Mouse (Mus musculus): ENCODE results near the gene Gmcl1. TPM values are rescaled to one million over a fixed set of nuclear protein-coding genes. Genes with fewer than 3 reads are reported as not detected.

Gmcl1 gene
- polyA plus RNA-seq, 1 experiment from 2014 or later = 11.6 TPM

GRCm38 (mm10) chr6:86750961-86751360 is 17.8 kb upstream of the Gmcl1 start:
- Histone ChIP-seq H3K9me3 (ENCODE audit: control insufficient read depth, low read length) (no peaks in the 10 kb centered on the region), H3K4me1 (replicated peaks; ENCODE audit: control insufficient read depth, insufficient read depth) (no peaks in the 10 kb centered on the region), H3K9ac (ENCODE audit: low read length) (no peak overlapping the region), H3K36me3 (ENCODE audit: control insufficient read depth, insufficient read depth, low read length) (0 out of 2 replicates have a peak, but pooled peaks cover 4% of the 10 kb centered on the region), H3K27me3 (ENCODE audit: control insufficient read depth, insufficient read depth, low read length) (no peaks in the 10 kb centered on the region), H3K27ac (replicated peaks) (no peak overlapping the region), H3K4me3 (ENCODE audit: low read depth, low read length) (no peak overlapping the region), H3K4me2 (replicated peaks; ENCODE audit: low read depth) (no peak overlapping the region)
- ATAC-seq (ENCODE audit: low FRiP score, low TSS enrichment) (no peak), DNase-seq (ENCODE audit: low spot score) (no peak)
- 94% methylated on average over 4 of the region's 4 CpGs for WGBS
- no peak for TF ChIP-seq CTCF (IDR thresholded peaks at IDR 0.05; ENCODE audit: low read depth)

GRCm38 (mm10) chr6:86749817-86750216 is 16.6 kb upstream of the Gmcl1 start:
- ATAC-seq (ENCODE audit: low FRiP score, low TSS enrichment) (no peak), DNase-seq (ENCODE audit: low spot score) (no peak)
- 0 out of 2 replicates have a peak, but pooled peaks cover 4% of the 10 kb centered on the region for H3K36me3 ChIP-seq (ENCODE audit: control insufficient read depth, insufficient read depth, low read length)
- H3K27ac ChIP-seq (replicated peaks) = no peak overlapping the region
- H3K4me3 ChIP-seq (ENCODE audit: low read depth, low read length) = no peak overlapping the region
- TF ChIP-seq CTCF (IDR thresholded peaks at IDR 0.05; ENCODE audit: low read depth) (no peak), EP300 (optimal IDR thresholded peaks at IDR 0.05) (no peak)
- no peaks in the 10 kb centered on the region for H3K4me1 ChIP-seq (replicated peaks; ENCODE audit: control insufficient read depth, insufficient read depth)
- 62% methylated on average over 4 of the region's 4 CpGs for WGBS
- no peak overlapping the region for H3K9ac ChIP-seq (ENCODE audit: low read length)
- no peaks in the 10 kb centered on the region for H3K27me3 ChIP-seq (ENCODE audit: control insufficient read depth, insufficient read depth, low read length)
- H3K4me2 ChIP-seq (replicated peaks; ENCODE audit: low read depth) = no peak overlapping the region
- no peaks in the 10 kb centered on the region for H3K9me3 ChIP-seq (ENCODE audit: control insufficient read depth, low read length)

- H3K27me3 ChIP-seq (ENCODE audit: control insufficient read depth, insufficient read depth, low read length) = no peaks in the 10 kb centered on the region
- H3K4me1 ChIP-seq (replicated peaks; ENCODE audit: control insufficient read depth, insufficient read depth) = no peaks in the 10 kb centered on the region
- ATAC-seq (ENCODE audit: low FRiP score, low TSS enrichment) (no peak), DNase-seq (ENCODE audit: low spot score) (peak; percentile 37)
- 0 out of 2 replicates have a peak, but pooled peaks cover 4% of the 10 kb centered on the region for H3K36me3 ChIP-seq (ENCODE audit: control insufficient read depth, insufficient read depth, low read length)
- no peak overlapping the region for H3K9ac ChIP-seq (ENCODE audit: low read length)
- H3K4me3 ChIP-seq (ENCODE audit: low read depth, low read length) = no peak overlapping the region
- H3K4me2 ChIP-seq (replicated peaks; ENCODE audit: low read depth) = no peak overlapping the region
- H3K9me3 ChIP-seq (ENCODE audit: control insufficient read depth, low read length) = no peaks in the 10 kb centered on the region
- no peak for TF ChIP-seq EP300 (optimal IDR thresholded peaks at IDR 0.05)
- TF ChIP-seq CTCF (IDR thresholded peaks at IDR 0.05; ENCODE audit: low read depth) = peak; percentile 93
- no peak overlapping the region for H3K27ac ChIP-seq (replicated peaks)
Measured at GRCm38 (mm10) chr6:86747171-86747570, 14.0 kb upstream of the Gmcl1 start.

GRCm38 (mm10) chr6:86740652-86741051 is 7.5 kb upstream of the Gmcl1 start:
- WGBS = 33% methylated on average over 3 of the region's 3 CpGs
- Histone ChIP-seq H3K27me3 (ENCODE audit: control insufficient read depth, insufficient read depth, low read length) (no peaks in the 10 kb centered on the region), H3K4me1 (replicated peaks; ENCODE audit: control insufficient read depth, insufficient read depth) (no peaks in the 10 kb centered on the region), H3K9me3 (ENCODE audit: control insufficient read depth, low read length) (no peaks in the 10 kb centered on the region), H3K9ac (ENCODE audit: low read length) (no peak overlapping the region), H3K4me2 (replicated peaks; ENCODE audit: low read depth) (no peak overlapping the region), H3K36me3 (ENCODE audit: control insufficient read depth, insufficient read depth, low read length) (peaks cover 4% of the 10 kb centered on the region), H3K4me3 (ENCODE audit: low read depth, low read length) (no peak overlapping the region), H3K27ac (replicated peaks) (no peak overlapping the region)
- TF ChIP-seq EP300 (optimal IDR thresholded peaks at IDR 0.05) (no peak), CTCF (IDR thresholded peaks at IDR 0.05; ENCODE audit: low read depth) (no peak)
- no peak for DNase-seq (ENCODE audit: low spot score)
- no peak for ATAC-seq (ENCODE audit: low FRiP score, low TSS enrichment)

GRCm38 (mm10) chr6:86736830-86737229 is 3.6 kb upstream of the Gmcl1 start:
- H3K27me3 ChIP-seq (ENCODE audit: control insufficient read depth, insufficient read depth, low read length) = no peaks in the 10 kb centered on the region
- WGBS = 49% methylated on average over 6 of the region's 6 CpGs
- no peak for ATAC-seq (ENCODE audit: low FRiP score, low TSS enrichment)
- H3K36me3 ChIP-seq (ENCODE audit: control insufficient read depth, insufficient read depth, low read length) = peaks cover 2% of the 10 kb centered on the region
- H3K4me3 ChIP-seq (ENCODE audit: low read depth, low read length) = no peak overlapping the region
- H3K27ac ChIP-seq (replicated peaks) = no peak overlapping the region
- no peak overlapping the region for H3K9ac ChIP-seq (ENCODE audit: low read length)
- TF ChIP-seq EP300 (optimal IDR thresholded peaks at IDR 0.05) (no peak), CTCF (IDR thresholded peaks at IDR 0.05; ENCODE audit: low read depth) (no peak)
- no peak for DNase-seq (ENCODE audit: low spot score)
- no peak overlapping the region for H3K4me2 ChIP-seq (replicated peaks; ENCODE audit: low read depth)
- H3K4me1 ChIP-seq (replicated peaks; ENCODE audit: control insufficient read depth, insufficient read depth) = peaks cover 4% of the 10 kb centered on the region; the same call in 1 of the 2 replicates
- H3K9me3 ChIP-seq (ENCODE audit: control insufficient read depth, low read length) = no peaks in the 10 kb centered on the region

- no peak overlapping the region for H3K4me2 ChIP-seq (replicated peaks; ENCODE audit: low read depth)
- no peaks in the 10 kb centered on the region for H3K27me3 ChIP-seq (ENCODE audit: control insufficient read depth, insufficient read depth, low read length)
- DNase-seq (ENCODE audit: low spot score) (no peak), ATAC-seq (ENCODE audit: low FRiP score, low TSS enrichment) (no peak)
- no peak overlapping the region for H3K4me3 ChIP-seq (ENCODE audit: low read depth, low read length)
- no peak overlapping the region for H3K9ac ChIP-seq (ENCODE audit: low read length)
- H3K4me1 ChIP-seq (replicated peaks; ENCODE audit: control insufficient read depth, insufficient read depth) = peaks cover 4% of the 10 kb centered on the region; the same call in 1 of the 2 replicates
- TF ChIP-seq CTCF (IDR thresholded peaks at IDR 0.05; ENCODE audit: low read depth) (no peak), EP300 (optimal IDR thresholded peaks at IDR 0.05) (no peak)
- H3K27ac ChIP-seq (replicated peaks) = no peak overlapping the region
- H3K9me3 ChIP-seq (ENCODE audit: control insufficient read depth, low read length) = no peaks in the 10 kb centered on the region
- WGBS = 74% methylated on average over 4 of the region's 4 CpGs
- no peaks in the 10 kb centered on the region; the same call in 1 of the 2 replicates for H3K36me3 ChIP-seq (ENCODE audit: control insufficient read depth, insufficient read depth, low read length)
Measured at GRCm38 (mm10) chr6:86736313-86736712, 3.1 kb upstream of the Gmcl1 start.
